10 mouse cellular contexts compared by ENCODE assay signal in the genomic region with DNA sequence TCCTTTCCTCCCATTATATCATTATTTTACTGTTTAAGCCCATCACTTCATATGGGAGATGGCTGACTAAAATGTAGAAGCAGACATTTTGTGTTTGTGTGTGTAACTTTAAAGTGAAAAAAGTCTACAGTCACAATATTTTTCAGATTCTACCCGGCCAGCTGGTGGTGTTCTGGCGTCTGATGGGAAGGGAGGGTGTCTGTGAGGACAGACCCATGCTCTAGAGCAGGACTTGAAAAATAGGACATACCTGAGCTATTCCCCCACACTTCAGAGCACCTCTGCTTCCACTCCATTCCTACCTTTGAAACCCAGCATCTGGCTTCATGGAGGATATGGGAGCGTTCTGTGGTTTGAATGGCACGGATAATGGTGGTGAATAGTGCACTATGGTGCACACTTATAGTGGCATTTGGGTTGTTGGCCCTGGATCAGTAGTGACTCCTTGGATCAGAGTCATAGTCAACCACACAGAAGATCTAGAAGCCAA.
DNase-seq lines count a peak whose midpoint lies in the region; ATAC-seq lines count a peak whose summit lies in the region.
"Had no signal": no experiment of that assay in that cellular context is flagged by ENCODE, and none has a peak within 500 bp of the region (broad histone marks: within the 10 kb centered on the region; RNA-seq: fewer than 3 reads in every experiment).

No protein-coding gene starts in this region.

- H3K4me3 ChIP-seq in heart, embryonic 12.5 days = no peak overlapping the region
- no peak overlapping the region for H3K4me3 ChIP-seq in lung, embryonic 16.5 days (ENCODE audit: low read length)
- H3K4me3 ChIP-seq in intestine, embryonic 15.5 days (replicated peaks) = no peak overlapping the region
- H3K4me3 ChIP-seq in stomach, embryonic 14.5 days (ENCODE audit: low read depth, low read length) = no peak overlapping the region

- H3K4me1 ChIP-seq in heart, embryonic 12.5 days (replicated peaks) = peaks cover 27% of the 10 kb centered on the region
- peaks cover 13% of the 10 kb centered on the region for H3K4me1 ChIP-seq in lung, embryonic 16.5 days (replicated peaks; ENCODE audit: control insufficient read depth, insufficient read depth, low read length)
- H3K4me1 ChIP-seq in intestine, embryonic 15.5 days (replicated peaks) = peaks cover 10% of the 10 kb centered on the region
- H3K4me1 ChIP-seq in stomach, embryonic 14.5 days (ENCODE audit: control insufficient read depth, insufficient read depth, low read length) = peaks cover 13% of the 10 kb centered on the region; the same call in 1 of the 2 replicates

- DNase-seq in heart, adult 18-20 months = no peak
- no peak for DNase-seq in lung, postnatal 14 days
- DNase-seq: adrenal gland, postnatal 25 days; cerebellum, adult 11-12 months had no signal

- peak overlapping the region; percentile 35 for H3K4me2 ChIP-seq in heart, embryonic 12.5 days
- H3K4me2 ChIP-seq in lung, embryonic 16.5 days (ENCODE audit: low read depth, low read length) = peak overlapping the region; percentile 36
- no peak overlapping the region for H3K4me2 ChIP-seq in intestine, embryonic 15.5 days (replicated peaks)
- H3K4me2 ChIP-seq in stomach, embryonic 14.5 days (replicated peaks; ENCODE audit: low read depth, low read length) = no peak overlapping the region

- 76% methylated on average over 4 of the region's 4 CpGs for WGBS in heart, embryonic 12.5 days
- WGBS in lung, embryonic 16.5 days = 76% methylated on average over 4 of the region's 4 CpGs
- 68% methylated on average over 4 of the region's 4 CpGs for WGBS in intestine, embryonic 15.5 days
- 77% methylated on average over 4 of the region's 4 CpGs for WGBS in stomach, embryonic 14.5 days

- H3K9me3 ChIP-seq in heart, embryonic 12.5 days (replicated peaks) = no peaks in the 10 kb centered on the region
- H3K9me3 ChIP-seq in lung, embryonic 16.5 days (ENCODE audit: control insufficient read depth, low read length) = no peaks in the 10 kb centered on the region
- H3K9me3 ChIP-seq in intestine, embryonic 15.5 days = no peaks in the 10 kb centered on the region
- no peaks in the 10 kb centered on the region for H3K9me3 ChIP-seq in stomach, embryonic 14.5 days (ENCODE audit: control insufficient read depth, low read depth, low read length)

- H3K27me3 ChIP-seq in heart, embryonic 12.5 days (replicated peaks) = no peaks in the 10 kb centered on the region
- no peaks in the 10 kb centered on the region for H3K27me3 ChIP-seq in lung, embryonic 16.5 days (ENCODE audit: control insufficient read depth, insufficient read depth, low read depth, low read length)
- H3K27me3 ChIP-seq in intestine, embryonic 15.5 days (replicated peaks) = no peaks in the 10 kb centered on the region
- no peaks in the 10 kb centered on the region for H3K27me3 ChIP-seq in stomach, embryonic 14.5 days (ENCODE audit: control insufficient read depth, insufficient read depth, low read length)

- H3K36me3 ChIP-seq in heart, embryonic 12.5 days = no peaks in the 10 kb centered on the region
- no peaks in the 10 kb centered on the region for H3K36me3 ChIP-seq in lung, embryonic 16.5 days (ENCODE audit: control insufficient read depth, insufficient read depth, low read length)
- H3K36me3 ChIP-seq in intestine, embryonic 15.5 days = no peaks in the 10 kb centered on the region
- H3K36me3 ChIP-seq in stomach, embryonic 14.5 days (ENCODE audit: control insufficient read depth, insufficient read depth, low read length) = no peaks in the 10 kb centered on the region

- no peak overlapping the region; the same call in 1 of the 2 replicates for H3K9ac ChIP-seq in heart, embryonic 12.5 days
- no peak overlapping the region for H3K9ac ChIP-seq in lung, embryonic 16.5 days (ENCODE audit: low read length)
- H3K9ac ChIP-seq in intestine, embryonic 15.5 days = no peak overlapping the region
- no peak overlapping the region for H3K9ac ChIP-seq in stomach, embryonic 14.5 days (replicated peaks; ENCODE audit: low read depth, low read length)

- ATAC-seq in heart, embryonic 12.5 days (ENCODE audit: insufficient number of reproducible peaks, low FRiP score) = no peak
- no peak for ATAC-seq in lung, embryonic 16.5 days (ENCODE audit: low read depth)
- ATAC-seq in intestine, embryonic 15.5 days = 0 out of 2 replicates have a peak, but pooled peaks have one; percentile 12
- no peak for ATAC-seq in stomach, embryonic 14.5 days (ENCODE audit: insufficient number of reproducible peaks, insufficient read depth, low FRiP score, low read depth)
- no peak for ATAC-seq in megakaryocyte, adult 5-6 weeks (ENCODE audit: poor library complexity, severe bottlenecking)
- ATAC-seq in erythroblast, adult 5-6 weeks (replicated peaks; ENCODE audit: low FRiP score, poor library complexity, severe bottlenecking) = no peak

- H3K27ac ChIP-seq in heart, embryonic 12.5 days (ENCODE audit: poor library complexity, severe bottlenecking) = peak overlapping the region; percentile 60; the same call in 1 of the 2 replicates
- H3K27ac ChIP-seq in lung, embryonic 16.5 days (ENCODE audit: low read length) = no peak overlapping the region
- H3K27ac ChIP-seq in intestine, embryonic 15.5 days = peak overlapping the region; percentile 8; the same call in 1 of the 2 replicates
- H3K27ac ChIP-seq in stomach, embryonic 14.5 days (ENCODE audit: low read length) = peak overlapping the region; percentile 41; the same call in 1 of the 2 replicates

Comparison
In these comparisons a context has a peak if more than half of its experiments do, and no peak if none do; other contexts are left out.
1. H3K4me2 ChIP-seq: peak in heart, embryonic 12.5 days (single experiment) and lung, embryonic 16.5 days (single experiment); none in intestine, embryonic 15.5 days (single experiment) and stomach, embryonic 14.5 days (single experiment).